Mouse (Mus musculus): ENCODE results near the gene Ptgs1. TPM values are rescaled to one million over a fixed set of nuclear protein-coding genes. Genes with fewer than 3 reads are reported as not detected.
"Not testable (repeated sequence)": the region's sequence is repeated elsewhere in the genome, so short reads cannot be mapped to it uniquely, and the experiment has no call there.

Ptgs1 gene
- 4.8 and 6.2 TPM in 2 replicates for polyA plus RNA-seq (2016; fragmentation: Nextera tagmentation; extraction: Ambion mirVana)

DNA sequence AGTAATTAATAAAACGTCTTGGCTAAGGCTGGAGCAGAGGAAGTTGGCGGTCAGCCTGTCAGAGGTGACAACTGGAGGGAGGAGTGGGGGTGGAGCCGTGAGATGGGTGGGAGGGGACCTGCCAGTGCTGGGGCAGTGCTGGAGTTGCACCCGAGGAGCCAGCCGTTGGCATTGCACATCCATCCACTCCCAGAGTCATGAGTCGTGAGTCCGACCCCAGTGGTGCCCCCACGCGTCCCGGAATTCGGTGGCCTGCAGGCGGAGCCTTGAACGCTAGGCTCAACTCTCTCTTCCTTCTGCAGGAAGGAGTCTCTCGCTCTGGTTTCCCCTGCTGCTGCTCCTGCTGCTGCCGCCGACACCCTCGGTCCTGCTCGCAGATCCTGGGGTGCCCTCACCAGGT is at the start of gene Ptgs1:
Gene Ptgs1 (plus strand): TSS at position 61 of the 400 bp plus-strand sequence.
- Histone ChIP-seq H3K9ac (peak within 1 kb of the TSS; percentile 43; the same call in 1 of the 2 replicates), H3K4me2 (replicated peaks) (peak within 1 kb of the TSS; percentile 69), H3K27ac (no peak within 1 kb of the TSS), H3K27me3 (peaks cover 19% of the 10 kb centered on the region), H3K9me3 (replicated peaks) (no peaks in the 10 kb centered on the region), H3K4me3 (peak within 1 kb of the TSS; percentile 36), H3K36me3 (no peaks in the 10 kb centered on the region), H3K4me1 (peaks cover 9% of the 10 kb centered on the region)
- 2% methylated on average over 18 of the region's 18 CpGs for WGBS
- ATAC-seq (ENCODE audit: low FRiP score) = peak; percentile 49; the same call in 1 of the 2 replicates

DNA sequence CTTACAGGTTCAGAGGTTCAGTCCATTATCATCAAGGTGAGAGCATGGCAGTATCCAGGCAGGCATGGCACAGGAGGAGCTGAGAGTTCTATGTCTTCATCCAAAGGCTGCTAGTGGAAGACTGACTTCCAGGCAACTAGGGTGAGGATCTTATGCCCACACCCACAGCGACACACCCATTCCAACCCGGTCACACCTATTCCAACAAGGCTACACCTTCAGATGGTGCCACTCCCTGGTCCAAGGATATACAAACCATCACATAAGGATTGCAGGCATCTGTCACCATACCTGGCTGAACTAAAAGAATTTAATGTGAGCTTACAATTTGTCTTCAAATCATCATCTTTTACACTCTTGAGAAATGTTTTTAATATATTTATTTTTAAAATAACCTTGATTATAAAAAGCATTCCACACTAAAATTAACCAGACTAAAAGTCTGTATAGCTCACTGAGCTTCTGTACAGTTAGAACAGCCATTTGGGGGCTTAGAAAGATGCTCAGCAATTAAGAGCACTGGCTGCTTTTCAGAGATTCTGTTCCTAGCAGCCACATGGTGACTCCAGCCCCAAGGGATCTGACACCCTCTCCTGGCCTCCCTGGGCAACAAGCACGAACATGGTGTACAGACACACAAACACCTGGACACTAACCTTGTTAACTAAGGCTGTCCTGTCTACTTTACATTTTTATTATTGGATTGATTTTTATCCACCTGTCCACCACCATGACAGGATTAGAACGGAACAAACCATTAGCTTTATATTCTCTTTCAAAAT is 48.4 kb upstream of the Ptgs1 start:
- WGBS = 90% methylated on average over 4 of the region's 4 CpGs

DNA sequence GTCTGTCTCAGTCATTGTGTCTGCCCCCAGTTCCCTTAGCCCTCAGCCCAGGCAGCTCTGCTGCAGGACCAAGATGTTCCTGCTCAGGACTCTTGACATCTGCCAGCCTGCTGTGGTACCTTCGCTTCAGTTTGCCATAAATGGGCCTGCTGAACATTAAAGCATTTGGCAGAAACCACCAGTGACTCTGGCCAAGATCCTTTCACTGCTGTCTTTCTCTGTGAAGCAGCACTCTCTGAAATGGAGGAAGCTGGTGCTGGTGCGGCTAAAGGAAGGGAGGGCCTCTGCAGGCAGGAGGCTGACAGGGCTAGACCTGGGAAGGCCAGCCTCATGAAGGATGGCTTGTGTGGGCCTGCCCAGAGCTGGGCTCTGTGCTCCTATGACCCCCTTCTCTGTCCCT is 46.9 kb upstream of the Ptgs1 start:
- no peak overlapping the region for H3K9ac ChIP-seq
- no peak overlapping the region for H3K4me3 ChIP-seq
- no peak overlapping the region for H3K27ac ChIP-seq
- H3K36me3 ChIP-seq = peaks cover 7% of the 10 kb centered on the region
- WGBS = 93% methylated on average over 2 of the region's 2 CpGs
- H3K9me3 ChIP-seq (replicated peaks) = no peaks in the 10 kb centered on the region
- H3K4me2 ChIP-seq (replicated peaks) = no peak overlapping the region
- H3K27me3 ChIP-seq = no peaks in the 10 kb centered on the region
- ATAC-seq (ENCODE audit: low FRiP score) = no peak
- H3K4me1 ChIP-seq = no peaks in the 10 kb centered on the region

More for the DNA sequence above, 48.4 kb upstream of the Ptgs1 start:
- not testable (repeated sequence) for H3K9me3 ChIP-seq (replicated peaks); H3K9ac ChIP-seq; H3K4me3 ChIP-seq; H3K27me3 ChIP-seq; H3K4me2 ChIP-seq (replicated peaks); H3K27ac ChIP-seq; ATAC-seq (ENCODE audit: low FRiP score); H3K4me1 ChIP-seq
- peaks cover 19% of the 10 kb centered on the region for H3K36me3 ChIP-seq

DNA sequence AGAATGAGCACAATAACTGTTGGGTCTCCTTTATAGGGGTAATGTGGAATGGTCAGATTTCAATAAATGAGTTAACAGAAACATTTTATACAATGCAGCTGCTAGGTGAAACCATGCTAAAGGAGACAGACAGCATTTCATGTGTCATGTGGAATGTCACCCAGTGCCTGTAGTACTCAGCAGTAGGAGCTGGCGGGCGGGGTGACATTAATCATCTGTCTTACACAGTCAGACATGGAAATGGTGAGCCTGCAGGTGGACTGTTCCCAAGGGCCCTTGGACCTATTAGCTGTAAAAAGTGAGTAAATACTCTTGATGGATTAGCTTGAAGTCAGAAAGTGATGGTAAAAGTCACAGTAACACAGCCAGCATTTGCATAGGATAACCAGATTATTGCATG is 46.0 kb upstream of the Ptgs1 start:
- H3K4me1 ChIP-seq = no peaks in the 10 kb centered on the region
- no peaks in the 10 kb centered on the region for H3K9me3 ChIP-seq (replicated peaks)
- 80% methylated on average over 2 of the region's 2 CpGs for WGBS
- no peak overlapping the region for H3K4me3 ChIP-seq
- H3K4me2 ChIP-seq (replicated peaks) = no peak overlapping the region
- H3K9ac ChIP-seq = no peak overlapping the region
- peaks cover 6% of the 10 kb centered on the region; the same call in 1 of the 2 replicates for H3K36me3 ChIP-seq
- no peak for ATAC-seq (ENCODE audit: low FRiP score)
- H3K27ac ChIP-seq = no peak overlapping the region
- no peaks in the 10 kb centered on the region for H3K27me3 ChIP-seq

DNA sequence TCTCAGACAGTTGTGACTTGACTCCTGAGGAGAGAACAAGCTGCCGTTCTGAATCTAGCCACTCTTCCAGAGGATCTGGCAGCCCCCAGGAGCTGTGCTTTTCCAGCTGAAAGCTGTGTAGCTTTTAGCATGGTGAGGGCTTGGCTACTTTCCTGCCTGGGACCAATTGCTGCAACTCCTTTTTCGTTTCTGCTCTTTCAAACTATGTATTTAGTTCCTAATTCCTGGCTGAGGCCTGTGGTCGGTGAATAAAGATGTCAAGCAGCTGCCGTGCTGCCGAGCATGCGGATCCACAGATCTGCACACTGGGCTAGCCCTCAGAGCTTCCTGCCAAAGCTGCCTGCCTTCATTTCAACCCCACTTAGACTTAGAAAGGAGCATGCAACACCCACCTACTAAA is 45.4 kb upstream of the Ptgs1 start:
- no peak overlapping the region for H3K4me3 ChIP-seq
- H3K27me3 ChIP-seq = no peaks in the 10 kb centered on the region
- no peaks in the 10 kb centered on the region for H3K4me1 ChIP-seq
- no peaks in the 10 kb centered on the region for H3K9me3 ChIP-seq (replicated peaks)
- no peak for ATAC-seq (ENCODE audit: low FRiP score)
- H3K27ac ChIP-seq = no peak overlapping the region
- H3K4me2 ChIP-seq (replicated peaks) = no peak overlapping the region
- 78% methylated on average over 6 of the region's 6 CpGs for WGBS
- no peak overlapping the region for H3K9ac ChIP-seq
- H3K36me3 ChIP-seq = peaks cover 2% of the 10 kb centered on the region; the same call in 1 of the 2 replicates

DNA sequence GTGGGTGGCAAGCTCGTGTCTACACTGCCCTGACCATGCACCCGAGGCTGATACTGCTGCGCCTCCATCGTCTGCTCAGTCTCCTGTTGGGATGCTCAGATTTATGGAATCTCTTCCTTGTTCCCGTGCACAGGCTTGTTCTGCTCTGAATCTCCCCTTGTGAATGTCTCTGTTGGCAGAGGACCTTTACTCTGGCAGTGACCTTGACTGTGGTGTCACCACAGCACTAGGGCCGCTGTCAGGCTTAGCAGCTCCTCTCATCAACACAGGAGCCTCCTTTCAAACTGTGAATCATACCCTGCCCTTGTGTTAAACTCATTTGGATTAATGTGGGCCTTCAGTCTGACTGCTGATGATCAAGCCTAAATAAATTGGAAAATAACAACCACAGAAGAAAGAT is 41.0 kb upstream of the Ptgs1 start:
- not testable (repeated sequence) for H3K27ac ChIP-seq; ATAC-seq (ENCODE audit: low FRiP score); H3K4me3 ChIP-seq; H3K9me3 ChIP-seq (replicated peaks); H3K4me2 ChIP-seq (replicated peaks); H3K4me1 ChIP-seq; H3K36me3 ChIP-seq; H3K9ac ChIP-seq; H3K27me3 ChIP-seq
- 85% methylated on average over 6 of the region's 6 CpGs for WGBS

DNA sequence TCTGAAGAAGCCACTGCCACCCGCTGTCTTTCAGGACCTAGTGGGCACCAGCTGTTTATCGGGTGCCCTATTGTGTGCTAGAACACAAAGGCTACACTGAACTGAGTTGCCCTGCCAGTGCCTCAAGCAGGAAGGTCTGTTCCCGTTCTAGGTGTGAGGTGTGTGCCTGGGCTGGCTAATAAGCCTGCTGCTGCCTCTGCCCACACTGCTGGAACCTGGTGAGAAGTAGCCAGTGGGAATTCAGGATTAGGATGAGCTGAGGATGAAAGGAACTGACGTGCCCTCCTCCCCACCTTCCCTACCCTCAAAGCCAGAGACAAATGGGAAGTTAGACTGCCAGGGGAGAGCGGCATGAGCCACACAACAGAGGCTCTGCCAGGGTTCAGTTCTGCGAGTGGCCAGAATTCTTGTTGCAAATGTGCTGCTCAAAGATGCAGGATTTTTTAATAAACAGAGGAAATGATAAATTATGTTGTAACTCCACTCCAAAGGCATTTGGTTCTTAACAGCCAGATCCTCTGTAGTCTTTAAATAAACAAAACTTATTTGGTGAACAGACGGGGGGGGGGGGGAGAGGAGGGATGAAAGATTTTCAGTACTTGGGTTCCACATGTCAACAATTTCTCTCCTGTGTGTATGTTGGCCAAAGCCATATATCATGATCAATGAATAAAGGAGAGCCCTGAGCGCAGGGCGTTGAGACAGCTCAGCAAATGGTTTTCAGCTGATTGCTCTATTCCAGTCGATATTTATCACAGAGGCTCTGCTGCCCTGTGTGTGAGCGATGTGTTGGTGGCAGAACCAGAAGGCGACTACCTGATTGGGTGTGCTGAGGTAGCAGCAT is 38.9 kb upstream of the Ptgs1 start:
- Histone ChIP-seq H3K4me3 (no peak overlapping the region), H3K36me3 (no peaks in the 10 kb centered on the region), H3K27ac (no peak overlapping the region), H3K4me2 (replicated peaks) (no peak overlapping the region), H3K4me1 (0 out of 2 replicates have a peak, but pooled peaks cover 6% of the 10 kb centered on the region), H3K9me3 (replicated peaks) (no peaks in the 10 kb centered on the region), H3K9ac (no peak overlapping the region), H3K27me3 (0 out of 2 replicates have a peak, but pooled peaks cover 4% of the 10 kb centered on the region)
- WGBS = 57% methylated on average over 12 of the region's 12 CpGs
- ATAC-seq (ENCODE audit: low FRiP score) = no peak; the same call in 1 of the 2 replicates

DNA sequence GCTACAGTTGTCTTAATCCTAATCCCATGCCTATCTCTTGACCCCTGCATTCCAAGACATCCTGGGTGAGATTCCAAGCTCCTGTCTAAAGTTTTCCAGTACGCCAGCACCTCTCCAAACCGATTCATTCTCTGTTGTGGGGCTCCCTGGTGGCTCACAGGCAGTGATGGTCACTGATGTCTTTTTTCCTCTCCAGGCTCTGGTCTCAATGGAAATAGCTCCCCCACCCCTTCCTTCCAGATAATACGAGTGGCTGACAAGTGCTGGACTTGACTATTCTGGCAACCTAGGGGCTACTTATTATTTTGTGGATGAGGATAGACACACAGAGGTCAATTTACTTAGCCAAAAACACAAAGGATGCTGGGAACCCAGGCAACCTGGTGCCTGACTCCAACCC is 33.2 kb upstream of the Ptgs1 start:
- Histone ChIP-seq H3K27ac (no peak overlapping the region), H3K36me3 (no peaks in the 10 kb centered on the region), H3K9me3 (replicated peaks) (no peaks in the 10 kb centered on the region), H3K4me2 (replicated peaks) (no peak overlapping the region), H3K27me3 (peaks cover 38% of the 10 kb centered on the region), H3K4me3 (no peak overlapping the region), H3K9ac (no peak overlapping the region), H3K4me1 (peaks cover 12% of the 10 kb centered on the region)
- no peak for ATAC-seq (ENCODE audit: low FRiP score)
- 65% methylated on average over 3 of the region's 3 CpGs for WGBS

DNA sequence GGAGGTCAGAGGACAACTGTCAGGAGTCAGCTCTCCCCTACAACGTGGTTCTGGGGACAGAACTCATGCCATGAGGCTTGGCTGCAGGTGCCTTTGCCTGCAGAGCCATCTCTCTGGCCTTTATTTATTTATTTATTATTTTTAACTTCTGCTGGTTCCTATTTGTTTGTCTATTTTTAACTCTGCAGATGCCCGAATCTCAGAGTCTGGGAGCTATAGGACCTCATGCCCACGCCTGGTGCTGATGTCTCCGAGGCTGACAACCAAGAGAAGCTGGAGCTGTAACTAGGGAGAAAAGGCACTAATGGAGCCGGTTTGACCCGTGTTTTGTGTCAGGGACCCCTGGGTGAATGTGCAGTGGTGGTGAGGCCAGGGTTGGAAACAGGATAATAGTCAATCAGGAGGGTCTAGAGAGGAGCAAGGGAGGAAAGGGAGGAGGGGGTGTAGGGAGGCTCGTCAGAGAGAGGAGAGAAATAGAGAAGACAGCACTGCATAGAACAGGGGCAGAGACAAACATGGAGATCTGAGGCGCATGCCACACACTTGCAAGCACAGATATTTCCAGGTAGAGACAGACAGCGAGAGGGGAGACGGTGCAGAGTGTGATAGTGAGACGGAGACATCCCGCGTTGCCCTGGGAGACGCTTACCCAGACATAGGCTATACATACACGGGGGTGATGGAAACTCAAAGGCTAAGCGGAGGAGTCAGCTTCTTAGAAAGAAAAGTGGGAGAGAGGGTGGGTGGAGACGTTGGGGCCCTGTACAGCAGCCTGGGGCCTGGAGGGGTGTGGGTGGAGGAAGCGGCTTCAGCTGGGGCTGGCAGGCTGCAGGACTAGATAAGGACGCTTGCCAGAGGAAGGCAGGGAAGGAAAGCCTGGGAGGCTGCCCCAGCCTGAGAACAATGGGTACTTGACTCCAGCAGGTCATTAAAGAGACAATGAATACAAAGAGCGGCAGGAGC is 32.0 kb upstream of the Ptgs1 start:
- WGBS = 13% methylated on average over 20 of the region's 20 CpGs
- H3K4me3 ChIP-seq = 0 out of 2 replicates have a peak overlapping the region, but pooled peaks have one; percentile 16
- peaks cover 48% of the 10 kb centered on the region for H3K27me3 ChIP-seq
- H3K27ac ChIP-seq = peak overlapping the region; percentile 60
- peak; percentile 77 for ATAC-seq (ENCODE audit: low FRiP score)
- peak overlapping the region; percentile 38; the same call in 1 of the 2 replicates for H3K9ac ChIP-seq
- H3K9me3 ChIP-seq (replicated peaks) = no peaks in the 10 kb centered on the region
- H3K36me3 ChIP-seq = no peaks in the 10 kb centered on the region
- H3K4me2 ChIP-seq (replicated peaks) = peak overlapping the region; percentile 42
- H3K4me1 ChIP-seq = peaks cover 22% of the 10 kb centered on the region

DNA sequence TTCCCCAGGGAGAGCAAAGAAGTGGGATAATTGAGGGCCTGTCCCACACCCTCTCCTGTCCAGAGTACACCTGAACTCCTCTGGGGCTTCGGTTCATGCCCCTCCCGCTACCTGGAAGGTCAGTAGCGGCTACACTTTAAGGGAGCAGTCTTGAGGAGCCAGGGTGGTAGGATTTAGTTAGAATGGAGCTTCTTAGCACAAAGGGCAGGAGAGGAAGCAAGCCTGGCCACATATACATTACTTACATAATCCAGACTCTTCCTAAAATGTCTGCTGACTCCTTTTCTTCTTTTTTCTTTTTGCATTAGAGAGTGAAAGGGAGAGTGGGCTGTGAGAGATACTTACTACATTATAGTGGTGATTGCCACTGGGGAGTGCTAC is 31.4 kb upstream of the Ptgs1 start:
- no peak; the same call in 1 of the 2 replicates for ATAC-seq (ENCODE audit: low FRiP score)
- Histone ChIP-seq H3K36me3 (no peaks in the 10 kb centered on the region), H3K9ac (peak overlapping the region; percentile 38; the same call in 1 of the 2 replicates), H3K4me1 (peaks cover 27% of the 10 kb centered on the region), H3K9me3 (replicated peaks) (no peaks in the 10 kb centered on the region), H3K4me2 (replicated peaks) (peak overlapping the region; percentile 42), H3K4me3 (no peak overlapping the region), H3K27me3 (peaks cover 53% of the 10 kb centered on the region), H3K27ac (peak overlapping the region; percentile 60; the same call in 1 of the 2 replicates)
- WGBS = 18% methylated on average over 3 of the region's 3 CpGs

DNA sequence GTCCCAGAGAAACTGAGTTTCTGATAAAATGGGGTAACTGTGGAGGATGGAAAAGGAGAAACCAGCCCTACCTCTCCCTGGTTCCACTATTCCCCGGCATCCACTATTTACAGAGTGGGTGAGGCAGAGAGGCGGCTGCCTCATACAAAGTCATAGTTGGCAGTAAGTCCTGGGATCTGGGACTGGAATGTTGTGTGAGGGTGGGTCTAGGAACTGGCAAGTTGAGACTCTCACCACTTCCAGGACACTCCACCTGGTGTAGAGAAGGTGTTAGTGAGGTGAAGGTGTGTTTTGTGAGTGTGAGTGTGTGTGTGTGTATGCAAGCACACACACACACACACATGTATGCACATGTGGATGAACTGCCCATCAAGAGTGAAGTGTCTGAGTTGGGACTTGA is 29.4 kb upstream of the Ptgs1 start:
- WGBS = 96% methylated on average over 2 of the region's 2 CpGs
- no peak overlapping the region for H3K4me3 ChIP-seq
- H3K27me3 ChIP-seq = peaks cover 70% of the 10 kb centered on the region
- H3K9me3 ChIP-seq (replicated peaks) = no peaks in the 10 kb centered on the region
- peaks cover 29% of the 10 kb centered on the region for H3K4me1 ChIP-seq
- no peaks in the 10 kb centered on the region for H3K36me3 ChIP-seq
- H3K9ac ChIP-seq = no peak overlapping the region
- no peak for ATAC-seq (ENCODE audit: low FRiP score)
- no peak overlapping the region for H3K27ac ChIP-seq
- H3K4me2 ChIP-seq (replicated peaks) = no peak overlapping the region
